Mouse (Mus musculus) lung, embryonic 14.5 days (tissue): ENCODE data around the gene Ldb2. TPM values are rescaled to one million over a fixed set of nuclear protein-coding genes. Genes with fewer than 3 reads are reported as not detected.

Experiments used
- ATAC-seq: fragments of 200-750 bp; cut with Nextera tagmentation; 2 replicates; pipeline ENCODE4 v1.8.0; 2017; ENCODE audit warnings: mild to moderate bottlenecking, moderate TSS enrichment, moderate library complexity; ENCODE audit not compliant: insufficient read depth
- DNase-seq: peaks from one replicate; pipeline ENCODE4 v3.0.0-alpha.2; 2015
- H3K27ac ChIP-seq: fragments of 300-500 bp; sonication (generic); 2 replicates; pipeline ENCODE4 v1.5.1; 2014; ENCODE audit warnings: low read depth, mild to moderate bottlenecking, moderate library complexity
- H3K27me3 ChIP-seq: fragments of 300-500 bp; sonication (generic); 2 replicates; pipeline ENCODE4 v1.6.1; 2014; ENCODE audit warnings: low read length, control low read depth; ENCODE audit not compliant: insufficient read depth
- H3K36me3 ChIP-seq: fragments of 300-500 bp; sonication (generic); 2 replicates; pipeline ENCODE4 v1.6.1; 2014; ENCODE audit warnings: control low read depth; ENCODE audit not compliant: insufficient read depth
- H3K4me1 ChIP-seq: fragments of 300-500 bp; sonication (generic); 2 replicates; pipeline ENCODE4 v1.6.1; 2014; ENCODE audit warnings: antibody characterized with exemption, control low read depth; ENCODE audit not compliant: insufficient read depth
- H3K4me2 ChIP-seq: fragments of 300-500 bp; sonication (generic); 2 replicates; pipeline ENCODE4 v1.6.1; 2014; ENCODE audit warnings: mild to moderate bottlenecking
- H3K4me3 ChIP-seq: fragments of 300-500 bp; sonication (generic); 2 replicates; pipeline ENCODE4 v1.5.1; 2014; ENCODE audit warnings: low read depth, low read length
- H3K9ac ChIP-seq: fragments of 300-500 bp; sonication (generic); 2 replicates; pipeline ENCODE4 v1.6.1; 2014
- H3K9me3 ChIP-seq: fragments of 300-500 bp; sonication (generic); 2 replicates; pipeline ENCODE4 v1.6.1; 2016; ENCODE audit warnings: low read depth, low read length, control low read depth
- CTCF ChIP-seq: IDR thresholded peaks from 2 replicates; pipeline ENCODE4 v1.5.1; 2016; ENCODE audit warnings: antibody characterized with exemption, low read depth
- WGBS: fragments of 180-500 bp; shearing (Covaris S2); extraction: QIAGEN DNeasy Blood & Tissue Kit; methylation state at CpG from one replicate; pipeline ENCODE4 v1.1.7; 2014; 5-methylcytosine and 5-hydroxymethylcytosine counted together
- polyA plus RNA-seq: library from polyadenylated mRNA; unstranded; fragments of >200 nt; fragmentation: Nextera tagmentation; extraction: Ambion mirVana; gene quantifications from 2 replicates; pipeline ENCODE4 v1.2.1, GENCODE M21; 2014

Gene Ldb2
- polyA plus RNA-seq, 1 experiment from 2014 or later: 50.6 TPM

- DNase-seq (no peak), ATAC-seq (no peak)
- Histone ChIP-seq H3K9me3 (no peaks in the 10 kb centered on the region), H3K36me3 (no peaks in the 10 kb centered on the region), H3K9ac (no peak overlapping the region), H3K27ac (no peak overlapping the region), H3K4me2 (no peak overlapping the region), H3K4me1 (no peaks in the 10 kb centered on the region; the same call in 1 of the 2 replicates), H3K4me3 (no peak overlapping the region), H3K27me3 (no peaks in the 10 kb centered on the region)
- no peak for TF ChIP-seq CTCF
- 82% methylated on average over 5 of the region's 5 CpGs for WGBS
Measured at GRCm38 (mm10) chr5:44676145-44676754, 123.2 kb downstream of the Ldb2 start.

- 14% methylated on average over 2 of the region's 2 CpGs for WGBS
- H3K4me3 ChIP-seq: no peak overlapping the region
- TF ChIP-seq CTCF: no peak
- no peaks in the 10 kb centered on the region for H3K27me3 ChIP-seq
- H3K9ac ChIP-seq: no peak overlapping the region
- peak; percentile 83 for ATAC-seq
- DNase-seq: peak; percentile 72
- no peaks in the 10 kb centered on the region for H3K36me3 ChIP-seq
- no peak overlapping the region for H3K4me2 ChIP-seq
- H3K4me1 ChIP-seq: no peaks in the 10 kb centered on the region; the same call in 1 of the 2 replicates
- H3K9me3 ChIP-seq: no peaks in the 10 kb centered on the region
- no peak overlapping the region for H3K27ac ChIP-seq
Measured at GRCm38 (mm10) chr5:44670336-44670735, 129.1 kb downstream of the Ldb2 start.

- TF ChIP-seq CTCF: no peak
- Histone ChIP-seq H3K36me3 (no peaks in the 10 kb centered on the region), H3K4me3 (no peak overlapping the region), H3K27me3 (no peaks in the 10 kb centered on the region), H3K9ac (no peak overlapping the region), H3K4me1 (no peaks in the 10 kb centered on the region), H3K27ac (no peak overlapping the region), H3K9me3 (no peaks in the 10 kb centered on the region), H3K4me2 (no peak overlapping the region)
- DNase-seq: no peak
- 62% methylated on average over 3 of the region's 3 CpGs for WGBS
- 0 out of 2 replicates have a peak, but pooled peaks have one; percentile 2 for ATAC-seq
Measured at GRCm38 (mm10) chr5:44667907-44668306, 131.6 kb downstream of the Ldb2 start.

- Histone ChIP-seq H3K4me2 (no peak overlapping the region), H3K9me3 (no peaks in the 10 kb centered on the region), H3K4me1 (no peaks in the 10 kb centered on the region), H3K27ac (no peak overlapping the region), H3K27me3 (no peaks in the 10 kb centered on the region), H3K36me3 (no peaks in the 10 kb centered on the region), H3K9ac (no peak overlapping the region), H3K4me3 (no peak overlapping the region)
- ATAC-seq (no peak), DNase-seq (no peak)
- WGBS: 73% methylated on average over 10 of the region's 10 CpGs
- TF ChIP-seq CTCF: no peak
Measured at GRCm38 (mm10) chr5:44667383-44667782, 132.1 kb downstream of the Ldb2 start.

GRCm38 (mm10) chr5:44659651-44660050 lies 139.8 kb downstream of the Ldb2 start:
- 76% methylated on average over 11 of the region's 11 CpGs for WGBS
- no peak for TF ChIP-seq CTCF
- no peaks in the 10 kb centered on the region for H3K4me1 ChIP-seq
- no peak overlapping the region for H3K4me3 ChIP-seq
- H3K4me2 ChIP-seq: no peak overlapping the region
- no peaks in the 10 kb centered on the region for H3K9me3 ChIP-seq
- no peak overlapping the region for H3K9ac ChIP-seq
- 0 out of 2 replicates have a peak overlapping the region, but pooled peaks have one; percentile 12 for H3K27ac ChIP-seq
- no peaks in the 10 kb centered on the region for H3K36me3 ChIP-seq
- no peak for ATAC-seq
- DNase-seq: no peak
- H3K27me3 ChIP-seq: no peaks in the 10 kb centered on the region

GRCm38 (mm10) chr5:44656707-44657106 lies 142.8 kb downstream of the Ldb2 start:
- no peak overlapping the region for H3K9ac ChIP-seq
- no peaks in the 10 kb centered on the region for H3K27me3 ChIP-seq
- no peak overlapping the region for H3K27ac ChIP-seq
- TF ChIP-seq CTCF: peak; percentile 49
- H3K4me2 ChIP-seq: no peak overlapping the region
- DNase-seq (no peak), ATAC-seq (no peak)
- no peak overlapping the region for H3K4me3 ChIP-seq
- 94% methylated on average over 1 of the region's 1 CpGs for WGBS
- no peaks in the 10 kb centered on the region for H3K4me1 ChIP-seq
- H3K9me3 ChIP-seq: no peaks in the 10 kb centered on the region
- no peaks in the 10 kb centered on the region for H3K36me3 ChIP-seq

- Histone ChIP-seq H3K27ac (no peak overlapping the region), H3K9me3 (no peaks in the 10 kb centered on the region), H3K9ac (no peak overlapping the region), H3K36me3 (no peaks in the 10 kb centered on the region), H3K27me3 (no peaks in the 10 kb centered on the region), H3K4me1 (no peaks in the 10 kb centered on the region), H3K4me2 (no peak overlapping the region), H3K4me3 (no peak overlapping the region)
- no peak for TF ChIP-seq CTCF
- WGBS: 46% methylated on average over 9 of the region's 9 CpGs
- DNase-seq (no peak), ATAC-seq (no peak)
Measured at GRCm38 (mm10) chr5:44654403-44654802, 145.1 kb downstream of the Ldb2 start.
